Mouse (Mus musculus) forebrain, embryonic 12.5 days (tissue): ENCODE results near the gene 4930518I15Rik. TPM values are rescaled to one million over a fixed set of nuclear protein-coding genes. Genes with fewer than 3 reads are reported as not detected.
"Not testable (repeated sequence)": the region's sequence is repeated elsewhere in the genome, so short reads cannot be mapped to it uniquely, and the experiment has no call there.

Source experiments
- ATAC-seq: fragments of 200-750 bp; cut with Nextera tagmentation; 2 replicates; pipeline ENCODE4 v1.8.0; 2017; ENCODE audit warnings: moderate TSS enrichment; ENCODE audit not compliant: low FRiP score
- H3K27ac ChIP-seq: fragments of 300-500 bp; sonication (generic); 2 replicates; pipeline ENCODE4 v1.5.1; 2016; ENCODE audit warnings: mild to moderate bottlenecking
- H3K27me3 ChIP-seq: fragments of 300-500 bp; sonication (generic); 2 replicates; pipeline ENCODE4 v1.6.1; 2016; ENCODE audit warnings: mild to moderate bottlenecking
- H3K36me3 ChIP-seq: fragments of 300-500 bp; sonication (generic); replicated peaks from 2 replicates; pipeline ENCODE4 v1.6.1; 2016; ENCODE audit warnings: mild to moderate bottlenecking
- H3K4me1 ChIP-seq: fragments of 300-500 bp; sonication (generic); 2 replicates; pipeline ENCODE4 v1.6.1; 2016
- H3K4me2 ChIP-seq: fragments of 300-500 bp; sonication (generic); 2 replicates; pipeline ENCODE4 v1.6.1; 2016; ENCODE audit warnings: mild to moderate bottlenecking, moderate library complexity
- H3K4me3 ChIP-seq: fragments of 300-500 bp; sonication (generic); replicated peaks from 2 replicates; pipeline ENCODE4 v1.5.1; 2016; ENCODE audit warnings: mild to moderate bottlenecking
- H3K9ac ChIP-seq: fragments of 300-500 bp; sonication (generic); 2 replicates; pipeline ENCODE4 v1.6.1; 2016; ENCODE audit warnings: mild to moderate bottlenecking
- H3K9me3 ChIP-seq: fragments of 300-500 bp; sonication (generic); 2 replicates; pipeline ENCODE4 v1.6.1; 2016
- WGBS: fragments of 180-500 bp; shearing (Covaris S2); methylation state at CpG from one replicate; pipeline ENCODE4 v1.1.7; 2016; 5-methylcytosine and 5-hydroxymethylcytosine counted together
- polyA plus RNA-seq: library from polyadenylated mRNA; unstranded; fragments of >200 nt; fragmentation: Nextera tagmentation; extraction: Ambion mirVana; gene quantifications from 2 replicates; pipeline ENCODE4 v1.2.1, GENCODE M21; 2016

Gene 4930518I15Rik
- polyA plus RNA-seq, 1 experiment from 2014 or later = 11.8 TPM

DNA sequence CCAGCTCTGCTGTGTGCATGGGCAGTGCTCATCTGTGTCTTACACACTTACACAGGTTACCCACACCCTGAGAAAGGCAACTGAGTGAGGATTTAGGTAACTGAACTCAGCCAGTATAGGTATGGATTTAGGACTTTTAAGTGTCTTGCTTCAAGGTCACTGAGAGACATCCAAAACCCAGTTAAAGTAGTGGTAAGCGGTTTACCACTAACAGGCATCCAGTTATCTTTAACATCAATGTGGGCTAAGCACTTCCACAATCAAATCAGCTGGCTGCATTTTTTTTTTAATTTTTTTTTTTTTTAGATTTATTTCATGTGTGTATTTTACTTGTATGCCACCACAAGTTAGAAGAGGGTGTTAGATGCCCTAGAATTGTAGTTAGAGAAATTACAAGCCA lies 1.4 kb downstream of the 4930518I15Rik start:
- H3K36me3 ChIP-seq = peaks cover 48% of the 10 kb centered on the region
- ATAC-seq = no peak
- 100% methylated on average over 1 of the region's 1 CpGs for WGBS

DNA sequence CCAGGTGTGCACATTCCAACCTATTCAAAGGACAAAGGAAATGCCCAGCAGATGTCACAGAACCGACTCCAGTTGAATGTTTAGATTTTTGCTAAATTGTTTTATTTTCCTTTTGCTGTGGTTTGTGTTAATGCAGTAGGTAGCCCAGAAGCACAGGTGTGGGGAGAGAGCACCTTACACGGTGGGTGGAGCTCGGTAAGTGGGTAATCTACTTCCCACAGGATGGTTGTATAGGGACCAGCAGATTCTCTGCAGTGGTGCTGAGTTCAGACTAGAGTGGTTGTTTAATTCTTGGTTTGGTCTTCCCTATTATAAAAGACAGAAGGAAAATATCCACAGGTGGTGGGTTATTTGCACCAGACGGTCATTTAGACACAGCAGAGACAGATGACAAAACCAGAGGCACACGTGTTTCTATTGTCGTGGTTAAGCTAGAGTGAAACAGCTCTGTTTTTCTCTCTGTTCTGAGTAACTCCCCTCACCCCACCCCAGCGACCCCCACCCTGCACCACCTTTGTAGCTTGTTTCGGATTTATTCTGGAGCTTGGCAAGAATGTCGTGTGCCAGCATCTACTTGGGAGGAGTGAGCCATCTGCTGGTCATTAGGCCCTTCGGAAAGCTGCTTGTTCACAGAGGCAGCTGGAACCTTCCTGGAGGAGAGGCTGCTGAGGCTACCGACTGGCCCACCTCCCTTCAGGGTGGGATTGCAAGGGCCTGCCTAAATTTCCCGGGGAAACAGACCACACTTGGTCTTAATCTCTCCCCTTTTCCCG lies 3.6 kb downstream of the 4930518I15Rik start:
- not testable (repeated sequence) for H3K4me2 ChIP-seq, H3K4me3 ChIP-seq, H3K9ac ChIP-seq, H3K27me3 ChIP-seq, H3K4me1 ChIP-seq, H3K27ac ChIP-seq, H3K9me3 ChIP-seq
- ATAC-seq = 0 out of 2 replicates have a peak, but pooled peaks have one; percentile 20
- H3K36me3 ChIP-seq = peaks cover 66% of the 10 kb centered on the region
- WGBS = 54% methylated on average over 13 of the region's 13 CpGs

More for the DNA sequence above, 1.4 kb downstream of the 4930518I15Rik start:
- Histone ChIP-seq H3K9me3 (no peaks in the 10 kb centered on the region), H3K9ac (no peak overlapping the region), H3K27me3 (no peaks in the 10 kb centered on the region), H3K4me1 (peaks cover 10% of the 10 kb centered on the region), H3K4me3 (no peak overlapping the region), H3K27ac (no peak overlapping the region), H3K4me2 (no peak overlapping the region)

DNA sequence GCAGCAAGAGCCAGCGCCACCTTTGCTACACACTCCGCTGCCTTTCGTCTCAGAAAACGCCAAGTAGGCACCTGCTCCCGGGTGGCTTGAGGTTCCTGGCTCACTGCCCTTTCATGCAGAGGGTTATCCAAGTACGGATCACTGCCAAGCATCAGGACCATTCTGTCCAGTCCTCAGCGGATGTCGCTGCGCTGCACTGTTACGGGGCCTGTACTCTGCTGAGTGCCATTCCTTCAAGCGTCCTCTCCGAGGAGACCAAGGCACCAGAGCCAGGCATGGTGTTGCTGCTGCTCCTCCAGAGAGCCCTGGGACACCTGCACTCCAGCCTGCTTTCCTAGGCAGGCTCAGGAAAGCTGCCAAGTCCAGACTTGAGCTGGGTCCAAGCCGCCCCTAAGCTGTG lies 4.2 kb downstream of the 4930518I15Rik start:
- not testable (repeated sequence) for H3K9me3 ChIP-seq, H3K27me3 ChIP-seq, H3K4me1 ChIP-seq, H3K27ac ChIP-seq, H3K9ac ChIP-seq, H3K4me3 ChIP-seq, H3K4me2 ChIP-seq
- 85% methylated on average over 9 of the region's 13 CpGs for WGBS
- H3K36me3 ChIP-seq = peaks cover 67% of the 10 kb centered on the region
- 0 out of 2 replicates have a peak, but pooled peaks have one; percentile 27 for ATAC-seq

DNA sequence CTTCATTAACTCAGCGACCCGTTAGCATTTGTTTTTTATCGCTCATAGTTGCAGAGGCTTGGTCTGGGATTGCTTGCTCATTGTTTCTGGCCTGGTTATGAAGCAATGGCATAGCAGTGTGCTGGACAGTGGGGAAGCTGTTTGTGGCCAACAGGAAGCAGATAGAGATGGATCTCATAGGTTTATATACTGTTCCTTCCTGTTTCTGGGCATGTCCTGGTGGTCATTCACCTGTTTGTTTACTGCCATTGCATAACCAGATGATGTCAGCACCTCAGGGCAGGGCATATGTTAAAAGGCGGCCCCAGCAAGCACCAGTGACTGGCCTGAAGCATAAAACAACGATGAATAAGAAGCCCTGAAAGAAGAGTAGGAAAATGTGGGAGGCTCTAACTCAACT lies 7.2 kb downstream of the 4930518I15Rik start:
- H3K4me1 ChIP-seq = peaks cover 10% of the 10 kb centered on the region
- H3K9ac ChIP-seq = no peak overlapping the region
- H3K4me3 ChIP-seq = no peak overlapping the region
- H3K27me3 ChIP-seq = no peaks in the 10 kb centered on the region
- 94% methylated on average over 5 of the region's 5 CpGs for WGBS
- no peak for ATAC-seq
- H3K9me3 ChIP-seq = no peaks in the 10 kb centered on the region
- H3K4me2 ChIP-seq = no peak overlapping the region
- H3K27ac ChIP-seq = no peak overlapping the region
- H3K36me3 ChIP-seq = peaks cover 77% of the 10 kb centered on the region

DNA sequence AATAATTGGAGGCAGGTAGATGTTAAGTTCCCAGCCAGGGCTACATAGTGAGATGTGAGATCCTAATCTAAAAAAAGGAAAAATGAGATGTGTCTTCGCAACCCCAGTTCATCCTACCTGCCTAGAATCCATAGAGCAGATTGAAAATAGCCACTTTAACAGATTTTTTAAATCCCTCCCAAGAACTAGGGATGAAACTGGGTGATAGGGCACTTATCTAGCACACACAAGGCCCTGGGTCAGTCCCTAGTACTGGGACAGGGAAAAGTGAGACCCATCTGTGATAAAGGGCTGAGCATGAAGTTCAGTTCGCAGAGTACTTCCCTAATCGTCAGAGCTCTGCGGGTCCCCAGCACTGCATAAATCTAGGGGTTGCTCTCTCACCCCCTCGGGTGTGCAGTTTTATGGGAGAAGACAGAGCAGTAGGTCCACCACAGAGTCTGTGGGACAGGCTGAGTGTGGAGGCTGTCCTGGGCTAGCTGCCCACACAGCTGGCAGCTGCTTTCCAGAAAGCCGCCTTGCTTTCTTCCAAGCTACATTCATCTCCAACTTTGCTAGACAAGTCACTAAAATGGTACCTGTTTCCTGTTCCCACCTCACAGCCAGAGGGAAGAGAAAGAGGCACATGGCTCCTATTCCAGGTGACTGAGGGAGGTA lies 9.1 kb downstream of the 4930518I15Rik start:
- Histone ChIP-seq H3K4me1 (peaks cover 25% of the 10 kb centered on the region), H3K9ac (no peak overlapping the region), H3K4me2 (no peak overlapping the region), H3K27ac (no peak overlapping the region), H3K36me3 (peaks cover 75% of the 10 kb centered on the region), H3K4me3 (no peak overlapping the region), H3K9me3 (no peaks in the 10 kb centered on the region), H3K27me3 (no peaks in the 10 kb centered on the region)
- ATAC-seq = no peak
- 93% methylated on average over 6 of the region's 6 CpGs for WGBS

DNA sequence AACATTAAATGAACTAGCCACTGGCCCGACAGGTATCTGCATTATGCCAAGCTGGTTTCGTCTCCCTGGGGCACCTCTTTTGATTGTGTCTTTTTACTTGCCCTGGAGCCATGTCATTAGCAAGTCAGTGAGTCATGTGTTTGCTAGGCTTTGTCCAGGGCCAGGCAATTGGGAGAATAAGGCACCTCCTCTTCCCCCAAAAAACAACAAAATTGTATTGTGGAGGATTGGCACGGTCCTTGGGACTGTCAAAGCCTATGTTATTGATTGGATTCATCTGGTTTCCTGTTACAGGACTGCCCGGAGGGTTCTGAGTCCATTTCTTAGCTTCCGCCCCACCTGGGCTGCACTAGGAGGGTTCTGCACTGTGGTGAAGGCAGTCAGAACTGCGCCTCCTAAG lies 10.1 kb downstream of the 4930518I15Rik start:
- WGBS = 60% methylated on average over 6 of the region's 6 CpGs
- H3K36me3 ChIP-seq = peaks cover 75% of the 10 kb centered on the region
- no peak overlapping the region for H3K4me2 ChIP-seq
- H3K9ac ChIP-seq = no peak overlapping the region
- peaks cover 34% of the 10 kb centered on the region for H3K4me1 ChIP-seq
- peak overlapping the region; percentile 13; the same call in 1 of the 2 replicates for H3K27ac ChIP-seq
- no peak overlapping the region for H3K4me3 ChIP-seq
- no peaks in the 10 kb centered on the region for H3K27me3 ChIP-seq
- no peak for ATAC-seq
- H3K9me3 ChIP-seq = no peaks in the 10 kb centered on the region

DNA sequence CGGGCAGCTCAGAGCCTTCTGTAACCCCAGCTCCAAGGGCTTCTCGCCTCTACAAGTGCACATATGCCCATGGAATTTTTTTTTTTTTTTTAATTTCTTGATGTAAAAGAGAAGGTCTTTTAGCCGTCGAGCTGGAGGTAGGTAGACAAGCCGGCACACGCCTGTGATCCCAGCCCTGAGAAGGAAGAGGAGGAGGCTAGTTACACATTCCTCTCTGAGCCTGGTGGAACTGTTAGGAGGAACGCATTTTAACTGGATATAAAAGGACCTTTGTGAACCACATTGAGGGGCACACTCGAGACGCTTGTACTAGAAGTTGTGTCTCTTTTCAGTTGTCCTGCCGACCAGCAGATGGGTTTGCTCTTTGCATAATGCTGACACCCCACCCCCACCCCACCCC lies 13.0 kb downstream of the 4930518I15Rik start:
- peaks cover 52% of the 10 kb centered on the region for H3K4me1 ChIP-seq

DNA sequence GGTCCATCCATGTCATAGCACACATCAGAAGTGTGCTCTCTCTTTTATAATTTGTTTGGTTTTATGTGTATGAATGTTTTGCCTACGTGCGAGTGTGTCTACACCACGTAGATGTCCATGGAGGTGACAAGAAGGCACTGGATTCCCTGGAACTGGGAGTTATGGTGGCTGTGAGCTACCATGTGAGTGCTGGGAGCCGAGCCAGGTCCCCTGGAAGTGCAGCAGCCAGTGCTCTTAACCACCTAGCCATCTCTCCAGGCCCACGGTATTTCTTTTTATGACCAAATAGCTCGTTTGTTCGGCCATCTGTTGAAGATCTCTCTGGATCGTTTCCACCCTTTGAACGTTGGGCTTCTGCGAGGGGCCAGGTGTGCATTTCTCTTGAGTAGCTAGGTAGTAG lies 14.4 kb downstream of the 4930518I15Rik start:
- no peaks in the 10 kb centered on the region for H3K27me3 ChIP-seq
- ATAC-seq = no peak
- H3K36me3 ChIP-seq = peaks cover 36% of the 10 kb centered on the region
- no peaks in the 10 kb centered on the region for H3K9me3 ChIP-seq
- 75% methylated on average over 10 of the region's 10 CpGs for WGBS
- H3K4me2 ChIP-seq = peak overlapping the region; percentile 79
- H3K4me1 ChIP-seq = peaks cover 61% of the 10 kb centered on the region
- H3K4me3 ChIP-seq = no peak overlapping the region
- H3K9ac ChIP-seq = no peak overlapping the region
- 0 out of 2 replicates have a peak overlapping the region, but pooled peaks have one; percentile 14 for H3K27ac ChIP-seq

More for the DNA sequence above, 13.0 kb downstream of the 4930518I15Rik start:
- H3K9ac ChIP-seq = no peak overlapping the region
- no peak overlapping the region for H3K4me3 ChIP-seq
- H3K27me3 ChIP-seq = no peaks in the 10 kb centered on the region
- H3K36me3 ChIP-seq = peaks cover 48% of the 10 kb centered on the region
- no peak for ATAC-seq
- H3K9me3 ChIP-seq = no peaks in the 10 kb centered on the region
- 38% methylated on average over 10 of the region's 10 CpGs for WGBS
- H3K4me2 ChIP-seq = peak overlapping the region; percentile 15; the same call in 1 of the 2 replicates
- H3K27ac ChIP-seq = peak overlapping the region; percentile 56

DNA sequence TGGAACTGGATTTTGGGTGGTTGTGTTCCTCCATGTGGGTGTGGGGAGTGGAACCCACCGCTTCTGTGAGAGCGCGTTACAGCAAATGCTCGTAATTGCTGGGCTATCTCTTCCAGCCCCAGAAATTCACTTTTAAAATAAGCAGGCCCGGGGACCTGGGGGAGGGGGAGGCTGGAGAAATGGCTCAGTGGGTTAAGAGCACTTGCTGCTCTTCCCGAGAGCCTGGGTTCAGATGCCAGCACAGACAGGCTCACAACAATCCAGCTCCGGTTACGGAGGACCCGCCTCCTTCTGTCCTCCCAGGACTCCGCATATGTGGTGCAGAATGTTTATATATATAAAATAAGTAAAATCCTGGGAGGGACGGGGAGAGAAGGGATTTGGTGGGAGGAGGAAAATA lies 15.0 kb downstream of the 4930518I15Rik start:
- H3K9me3 ChIP-seq = no peaks in the 10 kb centered on the region
- 10% methylated on average over 11 of the region's 11 CpGs for WGBS
- H3K4me2 ChIP-seq = peak overlapping the region; percentile 79
- peaks cover 61% of the 10 kb centered on the region for H3K4me1 ChIP-seq
- H3K27ac ChIP-seq = peak overlapping the region; percentile 93
- H3K9ac ChIP-seq = peak overlapping the region; percentile 89
- no peaks in the 10 kb centered on the region for H3K27me3 ChIP-seq
- H3K36me3 ChIP-seq = peaks cover 30% of the 10 kb centered on the region
- peak overlapping the region; percentile 88 for H3K4me3 ChIP-seq
- ATAC-seq = no peak

DNA sequence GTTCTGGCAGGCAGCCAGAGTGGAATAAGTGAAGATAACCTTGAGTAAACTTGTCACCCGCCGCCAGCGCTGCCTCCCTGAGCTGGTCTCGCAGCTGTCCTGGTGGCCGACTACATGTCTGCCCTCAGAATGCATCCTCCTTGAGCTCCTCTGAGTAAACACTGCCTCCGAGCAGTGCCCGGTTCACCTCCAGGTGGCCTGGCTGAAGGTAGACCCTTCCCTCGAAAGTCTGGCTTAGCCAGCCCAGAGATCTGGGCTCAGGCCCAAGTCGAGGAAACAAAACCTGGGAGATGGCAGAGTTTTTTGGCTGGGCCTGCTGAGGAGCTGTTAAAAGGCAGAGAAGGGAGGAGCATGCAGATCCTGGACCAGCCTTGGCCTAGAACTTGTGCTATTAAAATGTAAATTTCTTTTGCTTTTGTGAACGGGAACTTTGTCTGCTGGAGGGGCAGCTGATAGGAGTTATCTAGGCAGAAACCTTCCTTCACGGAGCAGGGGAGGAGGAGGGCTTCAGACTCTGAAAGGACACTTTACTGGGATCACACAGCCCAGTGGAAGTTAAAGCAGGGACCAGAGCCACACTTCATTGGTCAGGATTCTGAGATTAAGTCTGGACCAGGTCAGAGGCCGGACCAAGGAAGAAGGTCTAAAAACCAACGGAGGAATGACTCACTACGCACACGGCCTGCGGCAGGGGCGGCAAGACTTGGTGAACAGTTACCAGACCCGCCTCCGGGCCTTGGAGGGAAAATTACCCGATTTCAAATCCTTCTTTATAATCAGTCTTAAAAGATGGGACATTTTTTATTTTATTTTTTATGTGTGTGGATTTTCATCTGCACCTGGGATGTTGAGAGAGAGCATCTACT lies 15.7 kb downstream of the 4930518I15Rik start:
- Histone ChIP-seq H3K27ac (peak overlapping the region; percentile 93), H3K4me3 (peak overlapping the region; percentile 88), H3K9ac (peak overlapping the region; percentile 89), H3K9me3 (no peaks in the 10 kb centered on the region), H3K4me1 (peaks cover 60% of the 10 kb centered on the region), H3K27me3 (no peaks in the 10 kb centered on the region), H3K4me2 (peak overlapping the region; percentile 79), H3K36me3 (peaks cover 24% of the 10 kb centered on the region)
- no peak for ATAC-seq
- WGBS = 3% methylated on average over 20 of the region's 20 CpGs

DNA sequence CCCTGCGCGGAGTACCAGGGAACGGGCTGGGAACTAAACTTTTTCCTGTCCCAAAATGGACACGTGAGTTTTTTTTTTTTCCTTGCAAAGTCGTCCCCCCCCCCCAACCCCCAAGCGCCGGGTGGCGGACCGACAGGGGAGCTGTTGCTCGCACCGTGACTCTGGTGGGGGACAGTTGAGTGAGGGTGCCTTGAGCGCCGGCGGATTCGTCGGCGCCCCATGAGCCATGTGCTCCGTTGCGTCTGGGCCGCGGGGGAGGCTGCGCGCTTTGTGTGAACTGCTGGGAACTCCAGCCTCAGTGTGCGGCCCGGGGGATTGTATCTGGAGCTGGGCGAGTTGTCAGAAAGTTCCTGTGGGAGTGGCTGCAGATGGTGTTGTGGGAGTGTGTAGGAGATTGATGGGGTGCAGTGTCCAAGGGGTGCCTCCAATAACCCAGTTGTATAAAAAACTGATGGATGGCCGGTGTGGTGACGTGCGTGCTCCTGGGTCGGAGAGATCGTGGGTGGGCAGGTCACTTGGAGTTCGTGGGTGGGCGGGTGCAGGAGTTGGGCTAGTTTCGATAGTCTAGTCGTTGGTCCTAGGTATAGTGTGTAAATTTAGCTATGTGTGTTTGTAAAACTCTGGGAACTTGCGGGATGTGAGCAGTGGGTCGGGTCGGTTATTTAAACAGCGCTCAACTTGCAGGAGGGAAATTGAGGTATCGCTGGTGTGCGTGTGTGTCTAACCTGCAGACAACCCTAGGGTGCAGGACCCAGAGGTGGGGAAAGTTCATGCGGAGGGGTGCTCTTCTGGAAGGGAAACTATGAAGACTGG lies 16.5 kb downstream of the 4930518I15Rik start:
- H3K27ac ChIP-seq = peak overlapping the region; percentile 93
- peak overlapping the region; percentile 89 for H3K9ac ChIP-seq
- peaks cover 58% of the 10 kb centered on the region for H3K4me1 ChIP-seq
- H3K9me3 ChIP-seq = no peaks in the 10 kb centered on the region
- H3K4me2 ChIP-seq = peak overlapping the region; percentile 79
- H3K27me3 ChIP-seq = no peaks in the 10 kb centered on the region
- peak overlapping the region; percentile 88 for H3K4me3 ChIP-seq
- peaks cover 22% of the 10 kb centered on the region for H3K36me3 ChIP-seq
- WGBS = under 1% methylated on average over 42 of the region's 42 CpGs
- peak; percentile 28 for ATAC-seq
